Mouse (Mus musculus) forelimb bud, embryonic 11.5 days (tissue): ENCODE measurements around the gene Ces2g.

Source experiments
- DNase-seq: peaks from one replicate; pipeline ENCODE4 v3.0.0-alpha.2; 2012; ENCODE audit warnings: low read depth, low spot score

Ces2g gene

DNA sequence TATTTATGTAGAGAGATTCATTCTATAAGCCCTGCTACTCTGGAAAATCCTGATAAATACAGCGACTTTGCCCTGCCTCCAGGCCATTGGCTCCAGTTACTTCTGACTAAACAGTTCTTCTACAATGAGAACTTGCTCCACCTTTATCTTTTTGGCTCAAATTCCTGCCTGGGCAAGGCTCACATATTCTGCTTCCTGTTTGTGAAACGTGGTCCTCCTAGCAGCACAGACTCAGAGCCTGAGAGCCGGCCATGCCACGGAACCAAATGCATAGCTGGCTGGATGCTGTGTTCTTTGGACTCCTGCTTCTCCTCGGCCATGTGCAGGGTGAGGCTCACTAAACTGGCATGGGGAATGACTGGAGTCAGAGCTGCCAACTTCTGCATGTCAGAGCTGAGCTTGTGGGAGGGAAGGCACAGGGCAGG is at the start of gene Ces2g:
TSS of gene Ces2g (plus strand) at position 182 of the 425 bp plus-strand sequence.
- DNase-seq: no peak

DNA sequence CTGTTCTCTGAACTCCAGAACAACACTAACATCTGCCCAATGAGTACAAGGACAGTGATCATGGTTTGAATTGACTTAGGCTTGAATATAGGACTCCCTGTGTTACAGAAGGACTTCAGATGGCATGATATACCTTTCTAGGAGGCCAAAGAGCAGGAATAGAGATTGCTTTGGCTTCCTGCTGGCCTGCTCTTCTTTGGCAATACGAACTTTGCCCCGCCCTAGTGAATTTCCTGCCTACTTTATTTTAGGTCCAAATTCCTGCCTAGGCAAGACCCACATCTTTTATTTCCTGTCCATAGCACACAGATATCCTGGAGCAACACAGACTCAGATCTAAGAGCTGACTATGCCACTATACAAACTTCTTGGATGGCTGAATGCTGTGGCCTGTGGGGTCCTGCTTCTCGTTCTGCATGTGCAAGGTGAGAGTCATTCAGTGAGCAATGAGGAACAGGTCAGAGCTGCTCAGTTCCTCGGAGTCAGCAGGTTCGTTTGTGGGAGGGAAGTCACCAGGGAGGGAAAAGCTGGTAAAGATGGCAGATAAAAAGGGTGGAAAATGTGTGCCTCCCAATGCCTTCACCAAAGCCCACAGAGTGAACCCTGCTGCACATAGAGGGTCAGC is 35.4 kb upstream of the Ces2g start, which contains the start of gene Ces2e:
TSS of gene Ces2e (plus strand) at position 289 of the 625 bp plus-strand sequence.
- no peak for DNase-seq

DNA sequence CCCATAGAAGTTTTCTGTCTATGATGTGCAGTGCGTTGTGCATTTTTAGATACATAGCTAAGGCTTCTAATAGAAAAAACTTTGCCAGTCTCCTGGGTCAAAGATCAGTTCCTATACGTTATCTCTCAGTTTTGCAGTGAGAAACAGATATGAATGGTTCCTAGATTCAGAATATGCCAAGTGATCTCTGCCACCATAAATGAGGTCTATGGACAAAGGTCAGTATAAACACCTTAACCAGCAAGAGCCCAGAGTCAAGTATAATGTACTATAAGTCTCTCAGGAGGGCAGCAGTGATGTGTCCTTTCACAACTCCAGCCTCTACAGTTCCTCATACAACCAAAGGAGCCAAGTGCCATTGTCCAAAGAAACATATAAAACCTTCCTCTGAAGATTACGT is 34.2 kb upstream of the Ces2g start:
- DNase-seq: no peak

DNA sequence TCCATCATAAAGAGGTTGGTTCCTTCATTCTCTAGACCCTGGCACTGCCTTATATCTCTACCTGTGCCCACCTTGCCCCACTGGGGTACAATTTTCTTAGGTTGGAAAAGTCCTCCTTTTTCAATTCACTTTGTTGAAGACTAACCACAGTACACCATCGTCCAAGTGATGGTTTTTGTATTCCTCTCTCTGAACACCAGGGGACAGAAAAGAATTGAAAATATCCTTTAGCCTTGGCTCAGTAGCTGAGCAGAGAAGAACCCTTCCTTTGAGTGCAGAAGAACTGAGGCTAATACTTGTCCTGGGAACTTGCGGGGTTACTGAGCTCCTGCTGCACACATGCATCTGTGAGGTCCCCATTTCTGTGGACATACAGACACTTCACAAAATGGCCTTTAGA is 16.9 kb upstream of the Ces2g start:
- no peak for DNase-seq

DNA sequence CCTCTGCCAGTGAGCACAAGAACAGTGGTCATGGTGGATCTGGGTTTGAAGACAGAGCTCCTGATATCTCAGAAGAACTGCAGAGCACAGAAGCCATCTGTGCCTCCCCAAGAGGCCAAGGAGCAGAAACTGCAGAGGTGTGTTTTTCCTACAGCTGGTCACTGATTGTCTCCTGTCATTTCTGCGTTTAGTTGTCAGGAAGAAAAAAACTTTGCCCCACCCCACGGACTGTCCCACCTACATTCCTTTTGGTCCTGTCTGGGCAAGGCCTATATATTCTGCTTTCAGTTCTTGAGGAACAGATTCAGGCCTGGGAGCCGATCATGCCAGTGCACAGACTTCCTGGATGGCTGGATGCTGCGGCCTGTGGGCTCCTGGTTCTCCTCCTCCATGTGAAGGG is 14.5 kb upstream of the Ces2g start, which contains the start of gene Ces2f:
TSS of gene Ces2f (plus strand) at position 301 of the 400 bp plus-strand sequence.
- DNase-seq: no peak

DNA sequence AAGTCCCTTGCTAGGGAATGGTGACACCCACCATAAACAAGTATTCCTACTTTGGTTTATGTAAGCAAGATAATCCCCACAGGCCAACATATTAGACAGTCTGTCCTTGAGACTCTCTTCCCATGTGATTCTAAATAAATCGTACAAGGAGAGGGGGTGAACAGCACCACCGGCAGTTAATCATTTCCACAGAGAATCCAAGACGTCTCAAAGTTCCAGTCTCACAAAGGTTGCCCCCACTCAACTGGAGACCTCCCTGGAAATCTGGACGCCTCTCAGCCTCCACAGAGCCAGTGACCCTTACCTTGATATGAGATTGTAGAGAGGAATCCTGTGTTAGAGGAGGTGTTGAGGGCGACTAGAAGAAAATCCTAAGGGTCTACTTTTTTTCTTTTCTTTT is 12.5 kb upstream of the Ces2g start:
- no peak for DNase-seq

DNA sequence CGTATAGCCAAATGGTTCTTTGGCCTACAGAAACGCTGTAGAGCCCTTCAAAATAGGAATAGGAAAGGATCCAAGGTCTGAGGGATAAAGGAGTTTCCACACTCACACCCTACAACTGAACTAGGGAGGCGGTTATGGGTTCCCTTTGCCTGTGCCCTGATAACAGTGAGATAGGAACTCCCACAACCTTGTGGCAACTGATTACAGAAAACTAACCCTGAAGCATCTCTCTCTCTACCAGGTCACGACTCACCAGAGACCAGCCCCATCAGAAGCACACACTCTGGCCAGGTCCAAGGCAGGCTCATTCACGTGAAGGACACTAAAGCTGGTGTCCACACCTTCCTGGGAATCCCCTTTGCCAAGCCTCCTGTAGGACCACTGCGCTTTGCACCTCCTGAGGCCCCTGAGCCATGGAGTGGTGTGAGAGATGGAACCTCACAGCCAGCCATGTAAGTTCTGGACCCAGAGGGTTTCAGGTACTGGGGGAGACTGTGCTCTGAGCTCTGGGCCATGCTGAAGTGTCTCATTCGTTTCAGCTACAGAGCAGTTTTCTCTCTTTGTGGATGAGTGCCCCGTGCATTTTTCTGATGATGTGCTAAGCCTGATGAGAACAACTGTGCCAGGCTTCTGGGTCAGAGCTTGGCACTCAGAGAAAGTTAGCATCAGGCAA is 847 bp downstream of the Ces2g start:
- no peak for DNase-seq

DNA sequence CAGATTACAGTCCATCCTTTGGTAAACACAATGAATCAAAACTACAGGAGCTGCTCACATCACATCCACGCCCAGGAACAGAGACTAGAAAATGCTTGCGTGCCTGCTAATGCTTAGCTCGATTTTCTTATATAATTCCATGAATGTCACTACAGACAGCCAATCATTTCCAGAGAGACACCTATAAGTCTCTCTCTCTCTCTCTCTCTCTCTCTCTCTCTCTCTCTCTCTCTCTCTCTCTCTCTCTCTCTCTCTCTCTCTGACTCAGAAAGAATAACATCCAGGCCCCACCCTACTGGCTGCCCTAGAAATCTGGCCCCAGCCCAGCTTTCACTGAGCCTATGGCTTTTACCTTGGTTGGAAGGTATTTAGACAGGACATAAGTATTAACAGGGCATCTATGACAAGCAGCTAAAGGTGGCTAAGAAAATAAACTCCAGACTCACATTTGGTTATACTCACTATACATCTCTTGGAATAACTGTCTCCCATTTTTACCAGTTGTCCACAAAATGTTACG is 1.9 kb downstream of the Ces2g start:
- no peak for DNase-seq

DNA sequence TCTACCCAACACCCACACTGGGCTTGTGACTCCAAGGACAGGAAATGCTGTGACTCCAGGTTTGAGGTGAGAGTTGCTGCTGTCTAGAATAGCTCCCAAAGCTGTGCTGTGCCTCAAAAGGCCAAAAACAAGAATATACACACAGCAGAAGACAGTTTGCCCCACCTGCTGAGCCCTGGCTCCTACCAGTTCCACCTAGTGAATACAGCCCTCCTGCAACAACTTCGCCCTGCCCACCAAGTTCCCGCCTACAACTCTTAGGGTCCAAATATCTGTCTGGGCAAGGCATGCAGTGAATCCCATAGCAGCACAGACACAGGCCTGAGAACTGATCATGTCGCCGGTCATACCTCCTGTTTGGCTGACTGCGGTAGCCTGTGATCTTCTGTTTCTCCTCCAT is 22.6 kb downstream of the Ces2g start:
- no peak for DNase-seq

DNA sequence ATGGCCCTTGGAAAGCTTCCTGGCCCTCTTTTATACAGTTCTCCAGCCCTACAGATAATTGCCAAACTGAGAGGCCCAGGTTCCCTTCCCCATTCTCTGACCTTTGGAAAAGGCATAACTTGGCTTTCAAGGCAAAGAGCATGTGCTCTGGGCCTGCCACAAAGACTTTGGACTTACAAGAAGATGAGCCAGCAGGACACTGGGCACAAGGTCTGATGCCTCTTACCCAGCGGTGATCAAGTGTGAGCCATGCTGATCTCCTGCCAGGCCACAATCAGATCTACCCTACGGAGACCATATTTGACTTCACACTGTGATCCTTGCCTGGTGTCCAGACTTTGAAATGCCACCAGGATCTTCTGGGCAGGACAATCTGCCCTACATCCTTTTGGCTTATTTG is 23.4 kb downstream of the Ces2g start:
- no peak for DNase-seq

DNA sequence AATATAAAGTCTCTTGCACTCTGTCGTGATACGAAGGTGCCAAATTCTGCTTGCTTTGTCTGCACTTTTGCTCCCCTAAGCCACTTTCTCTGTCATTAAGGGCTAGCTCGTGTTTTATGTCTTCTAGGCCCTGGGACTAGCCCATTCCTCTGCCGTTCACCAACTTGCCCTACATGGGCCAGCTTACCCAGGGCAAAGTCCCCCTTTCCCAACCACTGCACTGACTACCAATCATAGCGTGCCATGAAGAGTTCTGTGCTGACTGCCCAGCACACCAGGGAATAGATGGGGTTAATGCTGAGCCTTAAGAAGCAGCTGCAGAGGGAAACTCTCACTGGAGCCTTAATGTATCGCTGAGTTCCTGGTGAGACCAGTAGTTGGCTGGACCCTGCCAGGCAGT is 36.7 kb downstream of the Ces2g start:
- DNase-seq: no peak

DNA sequence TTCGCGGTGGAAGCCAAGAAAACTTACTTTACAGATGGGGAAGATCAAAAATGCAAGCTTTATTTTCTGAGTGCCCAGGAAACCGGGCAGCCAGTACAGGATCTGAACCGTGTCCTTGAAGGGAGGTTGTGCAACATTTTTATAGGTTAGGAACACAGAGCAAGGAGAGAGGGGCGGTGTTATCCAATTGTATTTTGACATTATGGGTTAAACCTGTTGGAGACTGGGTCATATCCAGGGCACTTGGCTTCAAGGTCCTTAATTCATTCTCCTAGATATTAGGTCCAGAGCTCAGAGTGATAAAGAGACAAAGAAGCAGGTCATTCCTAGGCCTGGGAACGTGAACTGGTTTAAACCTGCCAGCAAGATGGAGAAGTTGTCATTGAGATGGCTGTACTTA is 37.7 kb downstream of the Ces2g start:
- DNase-seq: no peak

DNA sequence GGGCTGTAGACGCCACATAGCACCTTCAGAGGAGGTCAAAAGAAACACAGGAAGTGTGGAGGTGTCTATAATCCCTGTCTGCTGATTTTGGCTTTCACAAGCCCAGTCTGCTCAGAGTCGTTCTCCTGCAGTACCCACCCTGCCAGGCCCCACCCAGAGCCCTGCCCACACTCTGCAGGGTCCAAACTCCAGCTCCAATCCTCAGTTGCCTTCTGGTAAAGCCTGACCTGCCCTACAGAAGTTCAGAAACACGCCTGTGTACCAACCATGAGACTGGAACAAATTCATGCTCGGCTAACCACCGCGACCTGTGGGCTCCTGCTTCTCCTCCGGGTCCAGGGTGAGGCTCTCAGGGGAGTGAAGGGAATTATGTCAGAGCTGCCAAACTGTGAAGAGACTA is 39.1 kb downstream of the Ces2g start, which contains the start of gene Ces2h:
TSS of gene Ces2h (plus strand) at position 268 of the 400 bp plus-strand sequence.
- no peak for DNase-seq

DNA sequence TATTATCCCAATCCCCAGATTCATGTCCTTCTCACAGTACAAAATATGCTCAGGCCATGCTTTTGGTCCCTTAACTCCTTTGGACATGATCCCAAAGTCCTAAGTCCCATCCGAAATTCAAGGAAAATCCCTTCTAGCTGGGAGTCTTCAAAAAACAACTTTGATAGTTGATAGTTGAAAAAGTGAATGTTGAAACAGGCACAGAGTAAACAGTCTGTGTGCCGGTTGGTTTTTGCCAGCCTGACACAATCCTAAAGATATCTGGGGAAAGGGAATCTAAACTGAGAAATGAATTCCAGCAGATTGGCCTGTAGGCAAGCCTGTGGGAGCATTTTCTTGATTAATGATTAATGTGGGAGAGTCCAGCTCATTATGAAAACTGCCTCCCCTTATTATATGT is 48.5 kb downstream of the Ces2g start:
- no peak for DNase-seq

DNA sequence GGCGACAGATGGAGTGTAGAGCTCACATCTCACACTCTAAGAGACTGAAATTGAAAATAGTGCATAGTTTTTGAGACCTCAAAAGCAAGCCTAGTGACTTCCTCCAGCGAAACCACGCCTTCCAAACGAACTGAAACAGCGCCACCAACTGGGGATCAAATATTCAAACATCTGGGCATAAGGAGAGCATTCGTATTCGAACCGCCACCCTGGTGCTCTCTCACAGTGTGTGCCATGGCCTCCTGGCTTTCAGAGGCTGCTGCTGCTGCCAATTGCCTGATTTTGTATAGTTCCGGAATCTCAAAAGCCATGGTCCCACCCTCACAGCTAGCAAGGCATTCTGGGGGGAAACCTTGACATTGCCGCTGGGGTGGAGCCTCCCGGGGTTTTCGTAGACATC is 49.6 kb downstream of the Ces2g start:
- DNase-seq: no peak

DNA sequence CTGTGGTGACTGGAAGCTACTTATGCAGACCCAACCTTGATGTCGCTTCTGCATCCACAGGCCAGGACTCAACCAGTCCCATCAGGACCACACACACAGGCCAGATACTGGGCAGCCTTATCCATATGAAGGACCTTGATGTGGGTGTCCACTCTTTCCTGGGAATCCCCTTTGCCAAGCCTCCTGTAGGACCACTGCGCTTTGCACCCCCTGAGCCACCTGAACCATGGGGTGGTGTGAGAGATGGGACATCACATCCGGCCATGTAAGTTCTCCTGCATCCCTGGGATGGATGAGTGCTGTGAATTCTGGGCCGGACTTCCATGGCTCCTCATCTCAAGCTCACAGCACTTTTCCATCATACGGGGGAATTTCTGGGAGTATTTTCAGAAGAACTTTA is 52.9 kb downstream of the Ces2g start:
- no peak for DNase-seq
